Mouse (Mus musculus) frontal cortex, postnatal 36 days (tissue): ENCODE measurements at regions not wholly inside any gene's neighbourhood (a gene's known extent, or its start where the extent isn't known, plus 50 kb on each side); places are given as distances from the start of the nearest gene placed in this dataset.
"Not testable (repeated sequence)": the region's sequence is repeated elsewhere in the genome, so short reads cannot be mapped to it uniquely, and the experiment has no call there.

Experiments
- DNase-seq, 2 experiments: peaks; one replicate each; pipeline ENCODE4 v3.0.0; 2022; ENCODE audit warnings: low spot score in 2 of 2

- DNase-seq = no peak
Measured at GRCm38 (mm10) chr16:69937514-69938194, 74.1 kb upstream of the Speer2 start.

DNA sequence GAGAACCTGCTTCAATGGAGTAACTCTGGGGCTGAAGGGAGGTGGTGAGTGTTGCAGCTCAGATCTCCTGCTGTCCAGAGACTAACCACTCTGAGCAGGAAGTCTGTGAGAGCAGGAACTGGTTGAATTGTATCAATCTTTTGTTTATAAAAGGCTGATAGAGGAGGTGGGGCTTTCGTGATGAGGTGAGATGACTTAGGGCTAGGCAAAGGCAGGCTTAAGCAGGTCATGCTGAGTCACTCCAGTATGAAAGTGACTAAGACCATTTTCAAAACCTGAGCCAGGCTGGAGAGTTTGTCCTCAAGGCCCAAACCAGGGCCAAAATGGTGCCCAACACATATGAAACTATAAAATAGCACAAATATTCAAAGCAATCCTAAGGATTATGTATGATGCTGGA lies 80.1 kb upstream of the Speer2 start:
- DNase-seq = no peak

DNA sequence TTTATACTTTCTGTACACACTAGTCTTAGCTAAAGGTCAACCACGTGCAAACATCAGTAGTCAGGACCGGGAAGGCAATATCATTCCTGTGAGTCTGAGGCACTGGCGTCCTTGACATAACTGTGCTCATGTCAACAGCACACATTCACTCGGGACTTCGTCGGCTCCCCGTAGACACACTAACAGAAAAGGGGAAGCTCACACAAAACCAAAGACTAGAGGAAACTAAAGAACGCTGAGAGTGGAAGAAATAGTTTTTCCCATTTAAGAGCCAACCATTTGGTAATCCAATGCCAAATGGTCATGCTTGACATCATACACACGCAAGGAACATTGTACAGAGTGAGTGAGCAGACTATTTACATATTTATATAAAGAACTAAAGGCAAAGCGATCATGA lies 85.2 kb upstream of the Speer2 start:
- no peak for DNase-seq

GRCm38 (mm10) chr16:69949339-69949738 lies 85.8 kb upstream of the Speer2 start:
- DNase-seq = no peak

- DNase-seq = no peak
Measured at GRCm38 (mm10) chr16:69951581-69951980, 88.0 kb upstream of the Speer2 start.

DNA sequence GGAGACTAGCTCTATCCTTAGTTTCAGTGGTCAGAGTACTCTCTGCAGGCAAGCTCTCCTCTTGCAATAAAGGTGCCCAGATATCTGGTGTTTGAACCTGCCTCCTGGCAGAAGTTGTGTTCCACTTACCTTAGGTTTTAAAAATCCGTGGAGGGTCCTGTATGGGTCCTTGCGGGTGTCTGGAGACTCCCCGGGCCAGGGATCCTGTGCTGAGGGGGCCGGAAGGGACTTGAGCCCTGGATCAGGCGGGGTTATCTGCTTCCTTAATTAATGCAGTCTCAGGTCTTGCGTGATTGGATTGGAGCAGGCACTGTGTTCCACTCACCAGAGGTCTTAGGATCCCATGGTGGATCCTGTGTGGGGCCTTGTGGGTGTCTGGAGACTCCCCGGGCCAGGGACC lies 103.0 kb upstream of the Speer2 start:
- not testable (repeated sequence) for DNase-seq

- no peak for DNase-seq
Measured at GRCm38 (mm10) chr16:69979813-69980527, 116.4 kb upstream of the Speer2 start.

DNA sequence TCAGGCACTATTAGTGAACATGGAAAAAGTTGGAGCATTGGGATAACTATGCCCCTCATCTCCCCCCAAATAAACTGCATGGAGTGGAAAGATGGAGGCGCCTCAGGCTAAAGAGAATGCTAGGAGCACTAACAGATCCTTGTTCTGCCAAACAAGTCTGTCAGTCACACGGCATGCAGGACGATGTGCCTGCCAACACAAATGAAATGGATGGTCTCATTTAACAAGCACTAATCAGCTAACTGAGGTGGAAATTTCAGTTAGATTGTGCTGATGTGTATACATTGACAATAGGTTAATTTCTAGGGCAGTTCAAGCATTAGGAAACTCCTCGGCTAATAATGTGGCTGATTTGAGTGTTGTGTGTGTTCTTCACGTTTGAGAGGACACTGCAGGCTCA lies 120.8 kb upstream of the Speer2 start:
- DNase-seq = no peak

GRCm38 (mm10) chr16:69991907-69992470 lies 128.4 kb upstream of the Speer2 start:
- no peak for DNase-seq

- DNase-seq = no peak
Measured at GRCm38 (mm10) chr16:69992715-69993114, 129.2 kb upstream of the Speer2 start.

DNA sequence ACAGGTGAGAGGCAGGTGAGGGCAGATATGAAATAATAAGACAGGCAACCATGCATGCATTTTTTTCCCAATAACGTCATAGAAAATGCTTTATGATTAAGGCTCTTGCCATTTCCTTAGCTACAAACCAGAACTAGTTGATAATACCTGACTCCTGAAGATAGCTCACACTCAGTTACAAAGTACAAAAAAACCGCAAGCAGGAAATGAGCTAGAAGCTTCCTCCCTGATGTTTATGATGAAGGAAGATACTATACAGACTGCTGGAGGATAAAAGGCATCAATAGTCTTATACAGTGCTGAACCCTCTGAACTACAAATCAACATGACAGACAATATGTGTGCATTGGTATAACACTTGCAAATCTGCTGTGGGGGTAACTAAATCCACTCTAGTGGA lies 143.3 kb upstream of the Speer2 start:
- no peak for DNase-seq

GRCm38 (mm10) chr16:70016980-70017379 lies 153.4 kb upstream of the Speer2 start:
- no peak for DNase-seq

DNA sequence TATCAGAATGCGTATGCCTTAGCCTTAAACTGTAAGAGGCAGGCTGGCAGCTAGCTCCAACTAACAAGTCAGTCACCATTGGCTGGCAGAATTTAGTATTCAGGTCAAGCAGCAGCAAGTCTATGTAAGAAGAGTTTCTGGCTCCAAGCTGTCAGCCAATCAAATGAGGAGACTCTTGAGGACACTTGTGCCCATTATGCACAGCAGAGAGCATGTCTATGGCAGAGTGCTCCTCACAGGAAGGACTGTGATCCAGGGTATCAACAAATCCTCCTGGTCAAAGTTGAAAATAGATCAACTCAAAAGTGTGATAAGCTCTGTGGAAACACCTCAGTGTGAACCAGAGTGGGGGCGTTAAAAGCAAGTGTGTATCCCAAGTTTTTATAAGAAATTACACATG lies 156.0 kb upstream of the Speer2 start:
- no peak for DNase-seq

DNA sequence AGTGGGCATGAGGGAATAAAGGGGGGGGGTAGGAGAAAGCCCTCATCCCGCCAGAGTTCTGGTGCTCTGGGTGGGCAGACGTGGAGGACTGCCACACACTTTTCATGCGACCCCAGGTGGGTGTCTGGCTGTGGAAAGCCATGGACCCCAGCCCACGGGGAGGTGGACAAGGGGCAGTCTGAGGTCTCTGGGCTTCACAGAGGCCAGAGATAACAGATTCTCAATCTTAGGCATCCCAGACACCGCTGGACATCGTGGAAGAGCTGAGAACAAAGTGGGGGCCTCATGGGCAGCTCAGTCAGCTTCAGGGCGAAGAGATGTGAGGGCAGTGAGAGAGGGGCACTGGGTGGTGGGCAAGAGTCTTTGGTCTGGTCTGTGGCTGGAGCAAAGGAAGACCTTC lies 157.9 kb upstream of the Speer2 start:
- no peak for DNase-seq

DNA sequence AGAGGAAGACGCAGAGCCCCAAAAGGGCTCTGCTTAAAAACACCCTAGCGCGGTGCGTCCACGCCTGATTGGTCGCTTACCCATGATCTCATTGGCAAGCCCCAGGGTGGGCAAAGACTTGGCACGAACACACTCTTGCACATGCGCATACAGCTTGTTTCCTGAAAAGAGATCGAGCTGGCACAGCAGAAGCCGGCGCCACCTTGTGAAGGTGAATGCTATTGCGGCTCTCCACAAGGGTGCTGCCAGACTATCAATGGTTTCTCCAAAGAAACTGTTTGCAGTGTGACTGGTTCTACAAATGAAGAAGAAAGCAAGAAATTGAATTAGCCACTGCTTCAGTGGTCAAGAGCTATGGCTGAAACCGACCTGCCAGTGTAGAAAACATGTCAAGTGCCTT lies 165.1 kb upstream of the Speer2 start:
- DNase-seq = peak in 1 of 2 experiments; percentile 14

DNA sequence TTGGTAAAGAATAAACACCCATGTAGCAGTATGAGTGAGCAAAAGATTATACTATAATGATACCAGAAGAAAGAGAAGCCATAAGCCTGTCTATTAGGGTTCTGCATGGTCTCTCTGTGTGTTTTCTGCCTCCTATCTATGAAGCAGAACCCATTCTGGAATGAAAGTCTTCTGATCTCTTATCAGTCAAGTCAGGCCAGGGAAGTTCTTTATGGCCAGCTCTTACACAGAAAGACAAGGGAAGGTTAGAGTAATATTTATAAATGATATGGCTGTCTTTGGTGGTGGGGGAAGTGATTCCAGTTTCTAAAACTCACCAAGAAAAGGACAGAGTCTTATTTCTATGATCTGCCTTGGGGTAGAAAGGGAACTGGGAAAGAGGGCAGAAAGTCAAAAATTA lies 182.0 kb upstream of the Speer2 start:
- no peak for DNase-seq

DNA sequence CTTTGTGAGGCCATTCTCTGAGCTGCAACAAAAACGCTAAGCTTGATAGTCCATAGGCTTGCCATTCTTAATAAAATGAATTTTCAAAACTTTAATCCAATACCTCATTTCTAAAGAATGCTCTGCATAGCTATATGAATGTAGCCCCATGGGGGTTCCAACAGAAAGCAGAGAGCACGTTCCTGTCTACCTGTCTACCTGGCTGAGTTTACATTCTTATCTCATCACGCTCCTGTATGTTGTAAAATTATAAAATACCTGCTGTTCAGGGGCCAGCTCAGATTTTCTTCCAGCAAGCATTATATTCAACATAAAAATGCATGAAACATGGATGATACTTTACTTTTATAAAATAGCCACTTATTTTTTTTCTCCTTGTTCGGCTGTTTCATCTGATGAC lies 182.5 kb upstream of the Speer2 start:
- DNase-seq = no peak

DNA sequence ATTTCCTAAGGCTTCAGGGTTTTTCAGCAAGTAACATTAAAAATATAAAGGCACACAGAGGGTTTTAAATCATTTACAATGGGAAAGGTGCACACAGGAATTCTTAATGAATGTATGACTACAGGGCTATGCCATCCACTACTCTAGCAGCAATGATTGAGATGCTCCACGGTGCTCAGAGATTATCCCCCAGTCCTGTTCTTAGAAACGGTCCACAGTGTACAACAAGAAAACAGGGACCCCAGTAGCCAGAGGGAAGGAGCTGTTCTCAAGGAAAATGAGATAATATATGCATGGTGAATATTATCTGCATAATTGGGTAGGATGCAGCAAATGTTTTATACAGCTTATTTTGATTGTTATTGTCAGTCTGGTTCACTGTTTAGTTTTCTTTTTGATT lies 186.3 kb upstream of the Speer2 start:
- DNase-seq = no peak

GRCm38 (mm10) chr16:70071471-70071870 lies 207.9 kb upstream of the Speer2 start:
- no peak for DNase-seq

DNA sequence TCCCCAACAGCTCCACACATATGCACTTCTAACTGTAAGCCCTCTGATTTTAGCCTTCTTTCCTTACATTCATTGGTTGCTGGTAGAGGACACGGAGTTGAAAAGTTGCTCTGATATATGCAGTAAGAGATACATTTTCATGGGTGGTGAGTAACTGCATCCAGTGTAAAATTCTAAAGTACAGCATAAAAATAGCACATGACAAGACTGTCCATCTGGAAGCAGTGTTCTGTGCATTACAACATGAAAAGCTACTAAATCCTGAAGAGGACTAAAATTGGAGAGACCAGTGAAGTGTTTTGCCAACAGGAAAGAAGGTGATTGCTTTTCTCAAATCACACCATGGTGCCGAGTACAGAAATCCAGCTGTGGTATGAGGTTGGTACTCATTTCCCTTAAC lies 210.2 kb upstream of the Speer2 start:
- peak in 1 of 2 experiments; percentile 35 for DNase-seq

DNA sequence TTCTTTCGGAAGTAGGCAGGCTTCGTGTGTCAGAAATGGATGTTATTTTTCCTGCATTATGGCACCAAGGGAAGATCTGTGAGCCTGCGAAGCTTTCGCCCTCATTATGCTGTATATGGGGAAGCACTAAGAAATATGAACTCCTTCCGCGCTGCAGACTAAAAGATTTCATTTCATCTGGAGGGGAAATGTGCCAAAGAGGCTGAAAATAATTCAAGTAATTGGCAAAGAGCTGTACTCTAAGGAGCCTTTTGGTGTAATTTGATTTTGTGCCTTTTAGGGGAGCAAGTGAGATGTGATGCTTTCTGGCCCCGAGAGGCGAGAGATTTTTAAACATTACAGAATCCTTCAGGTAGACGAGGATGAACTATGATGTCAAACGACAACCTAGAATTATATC lies 216.0 kb upstream of the Speer2 start:
- DNase-seq = peak in 1 of 2 experiments; percentile 16

GRCm38 (mm10) chr16:70091291-70091690 lies 222.5 kb upstream of the Gbe1 start:
- DNase-seq = peak in 1 of 2 experiments; percentile 36

DNA sequence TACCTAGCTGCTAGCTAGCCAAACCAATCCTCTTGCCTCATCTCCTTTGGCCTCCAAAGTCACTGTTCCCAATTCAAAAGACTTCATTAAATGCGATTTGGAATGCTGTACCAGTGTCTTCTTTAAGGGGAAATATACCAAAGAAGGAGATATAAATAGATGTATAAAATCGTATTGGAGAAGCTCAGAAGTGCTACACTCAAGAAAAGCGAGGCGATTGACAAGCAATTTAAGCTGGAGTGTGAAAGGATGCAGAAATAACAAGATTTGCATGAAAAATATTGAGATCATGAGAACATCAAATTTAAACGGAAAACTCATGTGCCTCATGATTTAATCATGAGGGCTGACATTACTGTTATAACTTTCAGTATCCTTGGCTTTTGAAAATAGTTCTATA lies 221.8 kb upstream of the Gbe1 start:
- DNase-seq = peak in 1 of 2 experiments; percentile 24
